Mouse (Mus musculus): Measurements from ENCODE around the gene Ppp1r37. TPM values are rescaled to one million over a fixed set of nuclear protein-coding genes. Genes with fewer than 3 reads are reported as not detected.

The Ppp1r37 gene
- polyA plus RNA-seq, 1 experiment = 113 TPM

DNA sequence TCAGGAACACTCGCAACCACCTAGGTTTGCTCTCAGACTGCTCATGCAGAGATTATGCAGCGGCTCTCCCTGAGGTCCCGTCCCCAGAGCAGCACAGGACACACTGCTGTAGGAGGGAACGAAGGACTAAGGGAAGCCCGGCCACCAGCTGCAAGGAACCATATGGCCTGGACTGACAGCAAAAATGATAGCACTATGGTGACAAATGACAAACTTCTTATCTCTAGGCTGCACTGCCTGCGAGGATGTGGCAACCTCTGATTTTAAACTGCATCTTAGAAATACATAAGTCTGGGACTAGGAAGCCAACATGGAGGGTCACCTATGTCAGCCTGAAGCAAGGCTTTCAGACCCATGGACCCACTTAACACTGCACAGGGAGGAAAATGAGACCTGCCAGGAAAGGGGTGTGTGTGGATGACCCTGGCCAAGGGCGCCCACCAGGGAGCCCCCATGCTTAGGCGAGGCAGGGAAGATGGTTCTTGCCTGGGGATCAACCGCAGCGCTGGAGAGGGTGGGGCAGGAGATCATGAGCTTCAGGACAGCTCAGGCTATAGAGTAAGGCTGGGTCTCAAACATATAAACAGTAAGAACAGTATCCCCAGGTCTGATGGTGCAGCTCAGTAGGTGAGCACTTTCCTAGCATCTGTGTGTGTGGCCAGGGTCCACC is 30.3 kb upstream of the Ppp1r37 start:
- Histone ChIP-seq H3K4me3 (replicated peaks; ENCODE audit: extremely low read depth, low read depth, low read length) (no peak overlapping the region), H3K4me1 (ENCODE audit: control insufficient read depth, insufficient read depth, low read length) (no peaks in the 10 kb centered on the region)
- 84% methylated on average over 10 of the region's 10 CpGs for WGBS
- no peak for DNase-seq
- TF ChIP-seq POLR2A (IDR thresholded peaks at IDR 0.05; ENCODE audit: borderline replicate concordance, extremely low read depth, low read depth, low read length) (no peak), CTCF (IDR thresholded peaks at IDR 0.05; ENCODE audit: insufficient read depth, low read length) (no peak)

DNA sequence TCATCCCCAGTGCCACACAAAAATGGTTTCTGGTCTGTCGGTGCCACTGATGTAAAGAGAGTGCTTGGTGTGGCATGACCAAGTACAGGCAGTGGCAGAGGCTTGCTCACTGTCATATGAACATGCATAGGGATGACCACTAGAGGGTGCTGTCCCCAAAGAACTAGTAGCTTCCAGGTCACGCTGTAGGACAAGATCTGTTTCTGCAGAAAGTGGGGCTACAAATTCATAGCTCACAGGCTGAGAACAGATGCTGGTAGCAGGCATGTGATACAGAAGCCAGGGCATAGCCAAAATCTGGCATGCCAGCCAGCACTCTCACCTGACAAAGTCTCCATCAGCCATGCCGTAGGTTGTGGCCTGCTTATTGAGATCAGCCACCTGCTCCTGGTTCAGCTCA is 27.0 kb upstream of the Ppp1r37 start:
- no peaks in the 10 kb centered on the region for H3K4me1 ChIP-seq (ENCODE audit: control insufficient read depth, insufficient read depth, low read length)
- TF ChIP-seq CTCF (IDR thresholded peaks at IDR 0.05; ENCODE audit: insufficient read depth, low read length) = peak; percentile 74
- no peak for TF ChIP-seq POLR2A (IDR thresholded peaks at IDR 0.05; ENCODE audit: borderline replicate concordance, extremely low read depth, low read depth, low read length)
- 54% methylated on average over 3 of the region's 3 CpGs for whole genome bisulfite sequencing
- DNase-seq = peak; percentile 59
- no peak overlapping the region for H3K4me3 ChIP-seq (replicated peaks; ENCODE audit: extremely low read depth, low read depth, low read length)

DNA sequence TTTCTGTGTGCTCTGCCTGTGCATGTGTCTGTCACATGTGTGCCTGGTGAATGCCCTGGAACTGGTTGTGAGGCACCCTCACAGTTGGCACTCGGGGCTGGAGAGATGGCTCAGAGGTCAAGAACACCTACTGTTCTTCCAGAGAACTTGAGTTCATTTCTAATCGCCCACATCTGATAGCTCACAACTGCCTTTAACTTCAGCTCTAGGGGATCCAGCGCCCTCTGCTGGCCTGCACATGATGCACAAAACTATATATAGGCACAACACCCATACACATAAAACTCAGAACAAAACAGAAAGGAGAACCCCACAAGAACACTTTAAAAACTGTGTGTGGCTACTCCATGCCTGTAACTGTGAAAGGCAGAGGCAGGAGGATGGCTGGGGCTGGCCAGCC is 26.3 kb upstream of the Ppp1r37 start:
- TF ChIP-seq POLR2A (IDR thresholded peaks at IDR 0.05; ENCODE audit: borderline replicate concordance, extremely low read depth, low read depth, low read length) (no peak), CTCF (IDR thresholded peaks at IDR 0.05; ENCODE audit: insufficient read depth, low read length) (peak; percentile 52)
- H3K4me1 ChIP-seq (ENCODE audit: control insufficient read depth, insufficient read depth, low read length) = no peaks in the 10 kb centered on the region
- 48% methylated on average over 3 of the region's 3 CpGs for WGBS
- no peak for DNase-seq
- no peak overlapping the region for H3K4me3 ChIP-seq (replicated peaks; ENCODE audit: extremely low read depth, low read depth, low read length)

DNA sequence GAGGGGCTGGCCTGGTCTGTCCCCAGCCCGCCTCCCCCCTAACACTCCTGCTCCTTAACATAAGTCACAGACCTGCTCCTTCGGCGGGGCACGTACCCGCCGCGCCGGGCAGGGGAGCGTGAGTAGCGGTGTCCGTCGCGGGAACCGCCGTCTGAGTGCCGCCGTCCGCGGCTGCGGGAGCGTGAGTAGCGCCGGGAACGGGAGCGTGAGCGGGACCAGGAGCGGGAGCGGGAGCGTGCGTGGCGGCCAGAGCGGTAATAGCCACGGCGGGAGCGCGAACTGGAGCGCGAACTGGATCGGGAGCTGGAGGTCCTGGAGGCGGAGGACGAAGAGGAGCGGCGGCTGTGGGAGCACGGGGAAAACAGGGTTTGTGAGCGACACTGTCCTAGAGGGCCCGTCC is 23.4 kb upstream of the Ppp1r37 start:
- WGBS = 88% methylated on average over 46 of the region's 46 CpGs

DNA sequence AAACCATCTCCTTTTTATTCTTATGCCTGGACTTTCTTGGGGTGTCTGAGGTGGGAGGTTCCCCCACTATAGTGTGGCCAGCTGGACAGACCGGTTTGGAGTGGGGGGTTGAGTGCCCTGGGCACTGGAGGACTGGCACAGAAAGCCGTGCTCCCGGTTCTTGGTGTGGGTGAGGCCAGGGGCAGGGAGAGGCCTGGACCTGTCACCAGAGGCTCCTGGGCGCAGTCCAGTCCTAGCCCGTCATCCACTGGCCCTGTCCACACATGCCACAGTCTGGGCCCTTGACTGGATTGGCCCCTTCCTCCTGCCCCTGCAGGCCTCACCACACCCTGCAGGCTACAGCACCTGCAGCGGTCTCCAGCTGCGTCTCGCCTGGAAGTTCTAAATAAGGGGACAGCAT is 17.8 kb upstream of the Ppp1r37 start:
- Histone ChIP-seq H3K4me3 (replicated peaks; ENCODE audit: extremely low read depth, low read depth, low read length) (no peak overlapping the region), H3K4me1 (ENCODE audit: control insufficient read depth, insufficient read depth, low read length) (peaks cover 4% of the 10 kb centered on the region; the same call in 1 of the 2 replicates)
- peak; percentile 70 for DNase-seq
- no peak for TF ChIP-seq POLR2A (IDR thresholded peaks at IDR 0.05; ENCODE audit: borderline replicate concordance, extremely low read depth, low read depth, low read length)
- no peak for TF ChIP-seq CTCF (IDR thresholded peaks at IDR 0.05; ENCODE audit: insufficient read depth, low read length)
- 77% methylated on average over 8 of the region's 8 CpGs for WGBS

More for the DNA sequence above, 23.4 kb upstream of the Ppp1r37 start:
- Histone ChIP-seq H3K4me3 (replicated peaks; ENCODE audit: extremely low read depth, low read depth, low read length) (no peak overlapping the region), H3K4me1 (ENCODE audit: control insufficient read depth, insufficient read depth, low read length) (no peaks in the 10 kb centered on the region)
- TF ChIP-seq POLR2A (IDR thresholded peaks at IDR 0.05; ENCODE audit: borderline replicate concordance, extremely low read depth, low read depth, low read length) (no peak), CTCF (IDR thresholded peaks at IDR 0.05; ENCODE audit: insufficient read depth, low read length) (no peak)
- no peak for DNase-seq

DNA sequence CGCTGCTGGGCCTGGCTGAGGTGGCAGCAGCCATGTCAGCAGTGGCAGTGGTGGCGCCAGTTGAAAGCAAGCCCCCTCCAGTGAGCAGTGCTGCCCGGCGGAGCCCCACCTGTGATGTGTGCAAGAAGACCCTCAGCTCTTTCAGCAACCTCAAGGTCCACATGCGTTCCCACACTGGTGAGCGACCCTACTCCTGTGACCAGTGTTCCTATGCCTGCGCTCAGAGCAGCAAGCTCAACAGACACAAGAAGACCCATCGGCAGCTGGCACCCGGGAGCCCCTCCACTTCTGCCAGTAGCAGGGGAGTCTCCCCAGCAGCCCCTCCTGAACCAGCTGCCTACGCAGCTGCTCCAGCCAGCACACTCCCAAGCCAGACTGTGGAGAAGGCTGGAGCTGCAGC is 16.9 kb upstream of the Ppp1r37 start:
- Histone ChIP-seq H3K4me3 (replicated peaks; ENCODE audit: extremely low read depth, low read depth, low read length) (no peak overlapping the region), H3K4me1 (ENCODE audit: control insufficient read depth, insufficient read depth, low read length) (peaks cover 4% of the 10 kb centered on the region; the same call in 1 of the 2 replicates)
- no peak for DNase-seq
- WGBS = 87% methylated on average over 10 of the region's 10 CpGs
- TF ChIP-seq CTCF (IDR thresholded peaks at IDR 0.05; ENCODE audit: insufficient read depth, low read length) (no peak), POLR2A (IDR thresholded peaks at IDR 0.05; ENCODE audit: borderline replicate concordance, extremely low read depth, low read depth, low read length) (no peak)

DNA sequence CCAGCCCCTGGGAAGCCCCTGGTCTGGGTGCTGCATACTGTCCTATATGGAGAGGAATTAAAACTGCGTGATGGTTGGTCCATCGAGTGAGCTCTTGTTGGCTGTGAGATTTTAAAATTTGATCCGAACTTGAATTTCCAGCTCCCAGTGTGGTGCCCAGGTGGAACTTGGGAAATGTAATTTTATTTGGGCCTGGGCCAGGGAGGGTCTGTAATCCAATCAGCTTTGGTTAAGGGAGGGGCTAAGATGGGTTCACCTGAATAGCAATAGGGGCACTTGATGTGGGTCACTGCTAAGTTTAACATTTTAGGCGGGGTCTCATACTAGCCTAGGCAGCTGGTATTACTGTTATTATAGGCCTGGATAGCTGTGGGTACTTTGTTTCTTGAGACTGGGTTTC is 15.6 kb upstream of the Ppp1r37 start:
- Histone ChIP-seq H3K4me3 (replicated peaks; ENCODE audit: extremely low read depth, low read depth, low read length) (no peak overlapping the region), H3K4me1 (ENCODE audit: control insufficient read depth, insufficient read depth, low read length) (peaks cover 4% of the 10 kb centered on the region; the same call in 1 of the 2 replicates)
- no peak for DNase-seq
- no peak for TF ChIP-seq CTCF (IDR thresholded peaks at IDR 0.05; ENCODE audit: insufficient read depth, low read length)
- WGBS = 59% methylated on average over 4 of the region's 4 CpGs

DNA sequence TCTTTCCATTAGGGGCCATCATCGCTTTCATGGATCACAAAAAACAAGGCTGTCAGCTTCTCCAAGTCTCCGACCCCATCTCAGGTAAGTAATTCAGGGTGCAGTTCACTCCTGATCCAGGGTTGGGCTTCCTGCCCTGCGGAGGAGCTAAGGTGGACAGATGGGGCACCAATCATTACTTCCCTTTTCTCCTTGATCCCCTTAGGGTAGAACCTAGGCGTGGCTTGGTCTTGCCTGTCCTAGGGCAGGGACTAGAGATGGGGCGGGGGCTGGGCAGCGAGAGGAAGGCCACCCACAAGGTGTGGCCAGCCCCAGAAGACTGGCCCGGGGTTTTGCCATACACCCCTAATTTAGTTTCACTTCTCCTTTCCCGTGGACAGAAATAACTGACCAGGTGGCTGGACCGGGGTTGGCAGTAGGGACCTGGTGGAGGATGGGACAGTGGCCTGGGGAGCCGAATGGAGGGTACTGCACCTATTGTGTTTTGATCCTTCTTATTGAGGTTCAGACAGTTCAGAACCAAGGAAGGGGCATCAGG is 15.1 kb upstream of the Ppp1r37 start:
- H3K4me1 ChIP-seq (ENCODE audit: control insufficient read depth, insufficient read depth, low read length) = peaks cover 4% of the 10 kb centered on the region; the same call in 1 of the 2 replicates
- 22% methylated on average over 10 of the region's 10 CpGs for WGBS
- peak overlapping the region; percentile 43 for H3K4me3 ChIP-seq (replicated peaks; ENCODE audit: extremely low read depth, low read depth, low read length)
- DNase-seq = no peak
- TF ChIP-seq CTCF (IDR thresholded peaks at IDR 0.05; ENCODE audit: insufficient read depth, low read length) (no peak), POLR2A (IDR thresholded peaks at IDR 0.05; ENCODE audit: borderline replicate concordance, extremely low read depth, low read depth, low read length) (no peak)

DNA sequence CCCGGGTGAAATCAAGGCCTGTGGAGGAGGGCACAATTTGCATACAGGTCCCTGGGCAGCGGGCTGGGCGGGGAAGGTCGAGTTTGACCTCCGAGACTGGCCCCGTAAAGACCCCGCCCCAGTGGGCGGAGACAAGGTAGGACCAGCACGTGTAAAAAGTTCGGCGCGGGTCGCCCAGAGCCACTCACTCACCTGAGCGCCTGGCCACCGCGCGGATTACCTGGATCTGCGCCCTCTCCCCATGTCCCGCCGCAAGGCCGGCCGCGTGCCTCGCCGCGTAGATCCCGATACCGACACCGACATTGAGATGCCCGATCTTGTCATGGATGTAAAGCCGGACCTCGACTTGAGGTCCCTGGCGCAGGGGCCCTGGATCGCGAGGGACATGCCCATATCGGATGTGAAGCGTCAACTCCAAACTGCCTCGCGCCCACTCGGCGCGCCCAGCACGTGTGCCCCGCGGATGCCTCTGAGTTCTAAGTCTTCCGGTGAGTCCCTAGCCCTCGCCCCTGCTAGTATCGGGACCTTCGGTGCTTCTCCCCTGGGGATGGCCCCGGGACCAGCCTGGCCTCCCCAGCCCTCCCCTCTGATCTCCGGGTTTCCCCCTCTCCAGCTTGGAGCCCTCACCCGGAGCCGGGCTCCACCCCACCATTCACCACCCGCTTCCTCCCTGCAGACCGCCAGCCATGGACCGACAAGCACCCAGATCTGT is 14.4 kb upstream of the Ppp1r37 start, which contains the start of the genes Zfp296 and Gemin7:
Zfp296 (plus strand) TSS at position 147 of the 712 bp plus-strand sequence.
Gemin7 (minus strand) TSS at position 455 of the 712 bp plus-strand sequence.
- peak; percentile 56 for DNase-seq
- H3K4me1 ChIP-seq (ENCODE audit: control insufficient read depth, insufficient read depth, low read length) = peaks cover 7% of the 10 kb centered on the region
- under 1% methylated on average over 56 of the region's 56 CpGs for WGBS
- no peak for TF ChIP-seq POLR2A (IDR thresholded peaks at IDR 0.05; ENCODE audit: borderline replicate concordance, extremely low read depth, low read depth, low read length)
- TF ChIP-seq CTCF (IDR thresholded peaks at IDR 0.05; ENCODE audit: insufficient read depth, low read length) = no peak
- H3K4me3 ChIP-seq (replicated peaks; ENCODE audit: extremely low read depth, low read depth, low read length) = peak within 1 kb of the TSS; percentile 43

Measured in lung, adult 2 months (tissue).